ENCODE assay signal across 8 mouse cellular contexts in the genomic region with DNA sequence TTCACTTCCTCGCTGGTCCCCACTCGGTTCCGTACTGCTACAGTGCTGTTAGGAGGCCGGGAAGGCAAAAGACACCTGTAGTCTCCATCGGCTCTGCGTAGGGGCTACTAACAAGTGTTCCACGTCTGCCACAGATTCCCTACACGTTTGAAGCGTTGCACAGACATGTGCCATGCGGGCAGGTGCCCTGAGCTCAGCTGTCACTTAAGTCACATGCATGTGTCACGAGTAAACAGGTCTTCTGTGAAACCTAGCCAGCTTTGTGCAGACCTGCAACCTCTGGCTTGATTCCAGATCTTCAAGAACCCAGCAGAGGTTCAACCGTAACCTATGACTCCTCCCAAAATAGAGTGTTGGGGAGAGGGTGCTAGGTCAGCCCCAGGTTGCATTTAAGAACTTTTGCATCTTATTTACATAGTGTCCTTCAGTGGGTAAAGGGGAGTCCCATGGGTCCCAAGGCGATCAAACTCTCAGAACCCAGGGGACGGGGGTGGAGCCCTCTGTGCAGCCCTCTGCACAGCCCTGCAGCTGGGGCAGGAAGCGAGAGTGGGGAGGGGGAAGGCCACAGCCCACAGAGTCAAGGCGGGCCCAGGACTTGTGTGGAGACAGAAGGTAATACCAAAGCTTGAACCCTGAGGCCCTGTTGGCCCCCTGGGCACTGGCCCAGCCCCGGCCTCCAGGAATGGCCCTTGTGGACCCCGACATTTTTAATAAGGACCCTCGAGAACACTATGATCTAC. TPM values are rescaled to one million over a fixed set of nuclear protein-coding genes. Genes with fewer than 3 reads are reported as not detected.
DNase-seq lines count a peak whose midpoint lies in the region; ATAC-seq and TF ChIP-seq lines count a peak whose summit lies in the region.

No protein-coding gene starts in this region.

- H3K4me1 ChIP-seq in erythroblast, embryonic 14.5 days (ENCODE audit: control insufficient read depth) = peaks cover 44% of the 10 kb centered on the region
- H3K4me1 ChIP-seq in hindbrain, postnatal 0 days (ENCODE audit: insufficient read depth, low read length) = peaks cover 4% of the 10 kb centered on the region; the same call in 1 of the 2 replicates
- H3K4me1 ChIP-seq in lung, embryonic 16.5 days (replicated peaks; ENCODE audit: control insufficient read depth, insufficient read depth, low read length) = peaks cover 14% of the 10 kb centered on the region
- peaks cover 5% of the 10 kb centered on the region for H3K4me1 ChIP-seq in small intestine, adult 2 months (ENCODE audit: control insufficient read depth, insufficient read depth, insufficient read length, low read length)

- TF ChIP-seq POLR2A in small intestine, adult 2 months (IDR thresholded peaks at IDR 0.05; ENCODE audit: low read depth, low read length) = no peak

- H3K36me3 ChIP-seq in erythroblast, embryonic 14.5 days (ENCODE audit: control insufficient read depth) = peaks cover 28% of the 10 kb centered on the region
- peaks cover 17% of the 10 kb centered on the region for H3K36me3 ChIP-seq in hindbrain, postnatal 0 days (ENCODE audit: insufficient read depth, low read length)
- H3K36me3 ChIP-seq in lung, embryonic 16.5 days (ENCODE audit: control insufficient read depth, insufficient read depth, low read length) = peaks cover 16% of the 10 kb centered on the region
- H3K36me3 ChIP-seq in small intestine, adult 2 months (ENCODE audit: control insufficient read depth, insufficient read depth, low read length) = peaks cover 18% of the 10 kb centered on the region

- peak overlapping the region; percentile 39 for H3K9ac ChIP-seq in hindbrain, postnatal 0 days (replicated peaks; ENCODE audit: low read length)
- H3K9ac ChIP-seq in lung, embryonic 16.5 days (ENCODE audit: low read length) = peak overlapping the region; percentile 81

- 15% methylated on average over 19 of the region's 19 CpGs for WGBS in hindbrain, postnatal 0 days
- 8% methylated on average over 19 of the region's 19 CpGs for WGBS in lung, embryonic 16.5 days
- 15% methylated on average over 19 of the region's 19 CpGs for WGBS in small intestine, adult 2 months

- H3K4me2 ChIP-seq in hindbrain, postnatal 0 days (ENCODE audit: low read depth, low read length) = peak overlapping the region; percentile 60
- H3K4me2 ChIP-seq in lung, embryonic 16.5 days (ENCODE audit: low read depth, low read length) = peak overlapping the region; percentile 91

- peak overlapping the region; percentile 84 for H3K27ac ChIP-seq in left cerebral cortex, adult 2 months
- H3K27ac ChIP-seq in hindbrain, postnatal 0 days = peak overlapping the region; percentile 55
- H3K27ac ChIP-seq in lung, embryonic 16.5 days (ENCODE audit: low read length) = peak overlapping the region; percentile 91
- H3K27ac ChIP-seq in small intestine, adult 2 months (ENCODE audit: insufficient read depth, low read depth, low read length) = peak overlapping the region; percentile 89

- H3K27me3 ChIP-seq in erythroblast, embryonic 14.5 days (ENCODE audit: control insufficient read depth) = no peaks in the 10 kb centered on the region
- H3K27me3 ChIP-seq in hindbrain, postnatal 0 days (ENCODE audit: insufficient read depth, low read length) = no peaks in the 10 kb centered on the region
- H3K27me3 ChIP-seq in lung, embryonic 16.5 days (ENCODE audit: control insufficient read depth, insufficient read depth, low read depth, low read length) = no peaks in the 10 kb centered on the region
- H3K27me3 ChIP-seq in small intestine, adult 2 months (ENCODE audit: control insufficient read depth, insufficient read depth, low read length) = no peaks in the 10 kb centered on the region

- DNase-seq in left cerebral cortex, adult 2 months (ENCODE audit: extremely low spot score in 1 of 2, low spot score in 2 of 2) = no peak
- DNase-seq in left cerebral cortex, postnatal 14 days (ENCODE audit: low spot score in 2 of 2) = no peak
- DNase-seq in hindbrain, postnatal 0 days (ENCODE audit: low spot score) = peak; percentile 9
- DNase-seq in layer of hippocampus, postnatal 36 days = no peak
- DNase-seq in adrenal gland, postnatal 4 days (ENCODE audit: low spot score in 2 of 2) = no peak

- peak; percentile 61 for ATAC-seq in hindbrain, postnatal 0 days
- peak; percentile 43 for ATAC-seq in lung, embryonic 16.5 days (ENCODE audit: low read depth)

- peak overlapping the region; percentile 71 for H3K4me3 ChIP-seq in left cerebral cortex, adult 2 months
- H3K4me3 ChIP-seq in erythroblast, embryonic 14.5 days (replicated peaks) = peak overlapping the region; percentile 92
- peak overlapping the region; percentile 76 for H3K4me3 ChIP-seq in hindbrain, postnatal 0 days (ENCODE audit: low read length)
- peak overlapping the region; percentile 77 for H3K4me3 ChIP-seq in lung, embryonic 16.5 days (ENCODE audit: low read length)
- peak overlapping the region; percentile 71 for H3K4me3 ChIP-seq in small intestine, adult 2 months (ENCODE audit: low read depth, low read length)

- intact Hi-C loops in left cerebral cortex, adult 2 months (cut with DNase I) = no loop called here
- intact Hi-C loops in left cerebral cortex, postnatal 14 days (cut with DNase I) = no loop called here

- H3K9me3 ChIP-seq in erythroblast, embryonic 14.5 days (ENCODE audit: control insufficient read depth, low read length) = no peaks in the 10 kb centered on the region
- no peaks in the 10 kb centered on the region for H3K9me3 ChIP-seq in hindbrain, postnatal 0 days (ENCODE audit: low read length)
- no peaks in the 10 kb centered on the region for H3K9me3 ChIP-seq in lung, embryonic 16.5 days (ENCODE audit: control insufficient read depth, low read length)

- no peak for TF ChIP-seq CTCF in left cerebral cortex, adult 2 months (IDR thresholded peaks at IDR 0.05)
- no peak for TF ChIP-seq CTCF in hindbrain, postnatal 0 days (IDR thresholded peaks at IDR 0.05; ENCODE audit: low read depth)
- TF ChIP-seq CTCF in small intestine, adult 2 months (IDR thresholded peaks at IDR 0.05; ENCODE audit: extremely low read depth, insufficient read length, insufficient replicate concordance, low read depth, low read length) = no peak

RNA-seq across cellular contexts. Expression of a gene that starts 0.6 kb away (rescaled TPM):
- 1 to 10 TPM; 1.8 to 2.3 TPM for total RNA-seq in left cerebral cortex, adult 2 months (2021)
- 1 to 10 TPM; 2.0 to 3.7 TPM for total RNA-seq in left cerebral cortex, postnatal 14 days (2021)
- 8.4 and 11.7 TPM in 2 replicates for polyA plus RNA-seq in erythroblast, embryonic 14.5 days (2012)
- total RNA-seq in hindbrain, postnatal 0 days (2014; rRNA removed) = 4.1 and 5.8 TPM in 2 replicates
- 12.5 and 15.0 TPM in 2 replicates for polyA plus RNA-seq in hindbrain, postnatal 0 days (2015; fragmentation: Nextera tagmentation; extraction: Ambion mirVana)
- polyA plus RNA-seq in lung, embryonic 16.5 days (2015; fragmentation: Nextera tagmentation; extraction: Ambion mirVana) = 8.9 and 10.7 TPM in 2 replicates
- 11.1 and 21.3 TPM in 2 replicates for polyA plus RNA-seq in small intestine, adult 2 months (2012; rRNA removed)
- total RNA-seq in layer of hippocampus, postnatal 36 days (2021) = 1 to 10 TPM; 1.7 to 1.9 TPM
- 1 to 10 TPM; 2.5 to 3.6 TPM for total RNA-seq in adrenal gland, postnatal 4 days (2021)

RNA-seq across cellular contexts. Expression of a gene that starts 0.8 kb away (rescaled TPM):
- total RNA-seq in left cerebral cortex, adult 2 months (2021) = 100 to 1,000 TPM; 179 to 192 TPM
- 100 to 1,000 TPM; 163 to 174 TPM for total RNA-seq in left cerebral cortex, postnatal 14 days (2021)
- 17.8 and 48.0 TPM in 2 replicates for polyA plus RNA-seq in erythroblast, embryonic 14.5 days (2012)
- total RNA-seq in hindbrain, postnatal 0 days (2014; rRNA removed) = 347 and 472 TPM in 2 replicates
- 309 TPM in 2 replicates for polyA plus RNA-seq in hindbrain, postnatal 0 days (2015; fragmentation: Nextera tagmentation; extraction: Ambion mirVana)
- polyA plus RNA-seq in lung, embryonic 16.5 days (2015; fragmentation: Nextera tagmentation; extraction: Ambion mirVana) = 366 and 367 TPM in 2 replicates
- polyA plus RNA-seq in small intestine, adult 2 months (2012; rRNA removed) = 135 and 169 TPM in 2 replicates
- total RNA-seq in layer of hippocampus, postnatal 36 days (2021) = 100 to 1,000 TPM; 190 to 196 TPM
- total RNA-seq in adrenal gland, postnatal 4 days (2021) = 100 to 1,000 TPM; 308 to 312 TPM

RNA-seq across cellular contexts. Expression of a gene that starts 20.3 kb away (rescaled TPM):
- total RNA-seq in left cerebral cortex, adult 2 months (2021) = 100 to 1,000 TPM; 196 to 199 TPM
- 100 to 1,000 TPM; 177 to 205 TPM for total RNA-seq in left cerebral cortex, postnatal 14 days (2021)
- polyA plus RNA-seq in erythroblast, embryonic 14.5 days (2012) = 86.9 and 109 TPM in 2 replicates
- 81.3 and 85.7 TPM in 2 replicates for total RNA-seq in hindbrain, postnatal 0 days (2014; rRNA removed)
- polyA plus RNA-seq in hindbrain, postnatal 0 days (2015; fragmentation: Nextera tagmentation; extraction: Ambion mirVana) = 114 and 115 TPM in 2 replicates
- polyA plus RNA-seq in lung, embryonic 16.5 days (2015; fragmentation: Nextera tagmentation; extraction: Ambion mirVana) = 313 and 319 TPM in 2 replicates
- polyA plus RNA-seq in small intestine, adult 2 months (2012; rRNA removed) = 506 and 1,069 TPM in 2 replicates
- 100 to 1,000 TPM; 121 to 130 TPM for total RNA-seq in layer of hippocampus, postnatal 36 days (2021)
- 100 to 1,000 TPM; 220 to 242 TPM for total RNA-seq in adrenal gland, postnatal 4 days (2021)
